Mouse (Mus musculus) urinary bladder, adult 18-20 months (tissue): ENCODE measurements around the gene Tmem201.
"Not testable (repeated sequence)": the region's sequence is repeated elsewhere in the genome, so short reads cannot be mapped to it uniquely, and the experiment has no call there.

Source experiments
- DNase-seq, 2 experiments: peaks; one replicate each; pipeline ENCODE4 v3.0.0; 2022; ENCODE audit warnings: low spot score in 2 of 2, mixed read lengths in 2 of 2

Gene Tmem201

DNA sequence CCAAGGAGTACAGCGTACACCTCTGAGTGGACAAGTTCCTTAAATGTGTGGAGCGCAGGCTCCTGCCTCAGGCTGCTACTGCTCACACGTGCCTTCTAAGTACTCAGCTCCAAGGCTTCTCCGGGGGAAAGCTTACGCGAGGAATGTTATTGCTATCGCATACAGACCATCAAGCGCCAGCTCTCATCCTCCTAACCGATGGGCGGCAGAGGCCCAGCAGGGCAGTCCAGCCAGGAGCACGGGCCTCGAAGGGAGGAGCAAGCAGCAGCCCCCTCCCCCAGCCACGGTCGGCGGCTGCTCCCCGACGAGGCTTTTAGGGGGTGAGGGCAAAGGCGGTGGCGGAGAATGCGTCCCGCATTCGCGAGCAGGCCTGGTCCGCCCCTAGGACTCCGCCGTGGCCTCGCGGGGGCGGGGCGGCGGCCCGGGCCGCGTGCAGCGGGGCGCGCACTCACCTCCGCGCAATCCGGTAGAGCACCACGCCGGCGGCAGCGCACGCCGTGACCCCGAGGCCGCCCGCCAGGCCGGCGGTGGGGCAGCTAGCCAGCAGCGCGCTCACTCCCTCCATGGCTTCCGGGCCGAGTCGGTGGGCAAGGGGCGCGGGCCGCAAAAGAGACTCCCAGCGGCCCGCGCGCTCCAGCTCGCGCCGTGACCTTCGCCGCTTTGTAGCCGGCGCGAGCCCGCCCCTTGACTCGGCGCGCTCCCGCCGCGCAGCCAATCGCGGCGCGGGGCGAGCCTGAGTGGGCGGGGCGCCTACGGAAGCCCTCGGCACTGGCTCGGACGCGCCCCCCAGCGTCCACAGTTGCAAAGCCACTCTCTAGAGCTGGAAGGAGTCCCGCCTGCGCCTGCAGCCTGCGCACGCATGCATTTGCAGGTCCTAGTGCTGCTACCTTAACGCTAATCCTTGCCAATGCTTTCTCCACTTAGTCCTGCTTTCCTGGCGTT is at the start of gene Tmem201:
TSS of gene Tmem201 (minus strand) at position 662 of the 942 bp plus-strand sequence.
- peak; percentile 85 to 88 for DNase-seq

- DNase-seq: no peak
Measured at GRCm38 (mm10) chr4:149784901-149785300, 47.1 kb upstream of the Tmem201 start.

GRCm38 (mm10) chr4:149784371-149784770 is 46.5 kb upstream of the Tmem201 start:
- DNase-seq: no peak

DNA sequence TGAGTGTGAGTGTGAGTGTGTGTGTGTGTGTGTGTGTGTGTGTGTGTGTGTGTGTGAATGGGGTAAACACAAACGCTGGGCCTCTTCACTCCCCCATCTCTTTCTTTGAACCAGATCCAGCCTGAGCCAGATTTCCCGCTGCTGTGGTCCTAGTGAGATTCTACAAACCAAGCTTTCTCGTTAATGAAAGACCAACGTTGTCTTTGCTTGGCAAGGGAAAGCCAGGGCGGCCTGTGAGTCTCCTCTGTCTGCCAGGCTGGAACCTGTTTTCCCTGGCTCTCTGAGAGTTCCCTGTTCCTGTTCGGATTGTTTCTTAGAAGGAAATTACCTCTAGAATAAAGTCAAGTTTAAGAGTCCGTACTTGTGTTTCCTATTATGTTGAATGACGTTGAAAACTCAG is 45.1 kb upstream of the Tmem201 start:
- no peak for DNase-seq

GRCm38 (mm10) chr4:149780565-149781356 is 42.9 kb upstream of the Tmem201 start:
- DNase-seq: no peak

DNA sequence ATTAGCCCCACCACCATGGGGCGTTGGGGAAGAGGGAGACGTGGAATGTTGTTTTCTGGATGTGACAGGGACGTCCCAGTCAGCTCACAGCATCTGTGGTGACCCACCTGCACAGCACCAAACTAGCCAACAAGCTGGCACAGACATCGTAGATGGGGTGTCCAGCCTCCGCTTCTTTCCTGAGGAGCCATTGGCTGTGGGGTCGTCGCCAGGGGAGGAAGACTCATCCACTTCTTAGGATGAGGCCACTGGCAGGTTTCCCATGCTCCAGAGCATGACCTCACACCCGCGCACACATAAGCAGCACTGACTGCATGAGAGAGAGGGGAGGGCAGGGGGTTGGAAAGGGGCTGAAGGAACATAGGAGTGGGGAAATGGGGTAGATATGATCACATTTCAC is 42.1 kb upstream of the Tmem201 start:
- DNase-seq: no peak

- DNase-seq: no peak
Measured at GRCm38 (mm10) chr4:149777126-149777525, 39.3 kb upstream of the Tmem201 start.

DNA sequence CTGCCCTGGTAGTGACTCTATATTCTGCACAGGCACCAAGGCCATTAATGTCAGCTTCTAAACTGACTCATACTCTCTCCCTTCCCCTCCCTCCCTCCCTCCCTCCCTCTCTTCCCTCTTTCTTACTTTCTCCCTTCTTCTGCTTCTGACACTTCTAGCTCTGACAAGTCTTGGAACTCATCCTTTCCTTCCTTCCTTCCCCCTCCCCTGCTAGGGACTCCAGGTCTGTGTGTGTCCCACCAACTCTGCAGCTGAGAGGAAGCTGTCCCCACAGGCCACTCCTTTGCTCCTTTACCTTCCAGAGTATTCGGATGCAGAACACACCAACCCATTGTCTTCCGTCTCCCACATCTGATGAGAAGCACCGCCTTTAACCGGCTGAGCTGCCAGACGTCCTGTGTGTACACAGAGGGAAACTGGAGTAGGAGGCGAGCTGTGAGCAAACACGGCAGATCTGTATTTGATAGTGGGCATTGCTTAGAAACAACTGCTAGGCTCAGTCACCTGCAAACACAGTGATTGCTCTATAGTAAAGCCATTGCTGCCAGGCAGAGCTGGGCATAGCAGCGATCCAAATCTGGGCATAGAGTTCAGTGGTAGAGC is 38.0 kb upstream of the Tmem201 start:
- no peak for DNase-seq

- DNase-seq: no peak
Measured at GRCm38 (mm10) chr4:149775330-149775729, 37.5 kb upstream of the Tmem201 start.

- peak; percentile 93 to 95 for DNase-seq
Measured at GRCm38 (mm10) chr4:149774094-149774470, 36.2 kb upstream of the Tmem201 start, which contains the start of gene Slc25a33. TSS of gene Slc25a33 (minus strand) at chr4:149774277.

DNA sequence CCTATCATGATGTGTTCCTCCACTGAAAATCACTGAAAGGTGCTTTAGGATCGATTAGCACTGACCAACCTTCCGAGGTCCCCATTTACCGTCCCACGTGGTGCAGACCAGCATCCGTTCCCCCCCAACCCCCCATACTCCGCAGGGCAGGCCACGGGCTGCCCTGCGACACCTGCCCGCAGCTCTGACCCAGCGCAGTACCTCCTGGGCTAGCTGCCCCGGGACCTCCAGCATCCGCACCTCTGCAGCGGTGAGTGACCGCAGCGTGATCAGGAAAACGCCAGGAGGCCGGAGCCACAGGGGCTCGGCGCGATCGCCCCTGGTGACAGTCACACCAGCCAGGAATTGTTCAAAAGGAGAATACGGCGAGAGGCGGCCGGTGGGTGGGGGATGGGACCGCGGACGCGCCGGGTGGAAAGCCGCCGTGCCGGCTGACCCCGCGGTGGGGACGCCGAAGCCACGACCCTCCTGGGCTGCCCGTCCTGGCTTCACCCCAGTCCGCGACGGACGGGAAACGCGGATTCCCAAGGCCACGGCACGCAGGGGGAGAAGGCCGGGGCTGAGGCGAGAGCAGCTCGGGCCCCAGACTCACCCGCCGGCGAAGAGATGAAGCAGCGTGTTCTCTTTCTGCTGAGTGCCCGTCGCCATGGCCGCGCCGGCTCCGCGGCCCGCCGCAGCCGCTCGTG is 35.7 kb upstream of the Tmem201 start:
- DNase-seq: peak in 1 of 2 experiments; percentile 35

GRCm38 (mm10) chr4:149772394-149772793 is 34.5 kb upstream of the Tmem201 start:
- no peak for DNase-seq

GRCm38 (mm10) chr4:149765201-149765600 is 27.4 kb upstream of the Tmem201 start:
- no peak for DNase-seq

GRCm38 (mm10) chr4:149763335-149763734 is 25.5 kb upstream of the Tmem201 start:
- DNase-seq: no peak

GRCm38 (mm10) chr4:149759517-149759916 is 21.7 kb upstream of the Tmem201 start:
- DNase-seq: no peak

DNA sequence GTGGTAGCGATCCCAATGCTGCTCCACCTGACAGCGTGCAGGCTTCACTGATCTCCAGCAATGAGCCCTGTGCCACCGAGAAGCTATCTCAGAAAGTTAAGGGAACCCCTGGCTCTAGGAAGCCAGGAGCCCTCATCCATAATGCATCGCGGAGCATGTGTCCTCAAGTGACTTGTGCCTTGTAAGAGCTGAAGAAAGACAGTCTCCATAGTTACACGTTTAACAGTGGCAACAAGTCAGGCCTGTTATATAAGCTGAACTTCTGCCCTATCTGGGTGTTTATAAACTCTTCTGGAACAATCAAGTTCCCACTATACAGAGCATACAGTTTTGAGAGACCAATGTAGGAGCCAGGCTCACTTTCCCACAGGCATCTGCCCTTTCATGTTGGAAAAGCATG is 20.6 kb upstream of the Tmem201 start:
- DNase-seq: no peak

GRCm38 (mm10) chr4:149756546-149756945 is 18.7 kb upstream of the Tmem201 start:
- not testable (repeated sequence) for DNase-seq

GRCm38 (mm10) chr4:149752836-149753235 is 15.0 kb upstream of the Tmem201 start:
- DNase-seq: no peak

GRCm38 (mm10) chr4:149752124-149752799 is 14.4 kb upstream of the Tmem201 start:
- DNase-seq: peak in 1 of 2 experiments; percentile 46

DNA sequence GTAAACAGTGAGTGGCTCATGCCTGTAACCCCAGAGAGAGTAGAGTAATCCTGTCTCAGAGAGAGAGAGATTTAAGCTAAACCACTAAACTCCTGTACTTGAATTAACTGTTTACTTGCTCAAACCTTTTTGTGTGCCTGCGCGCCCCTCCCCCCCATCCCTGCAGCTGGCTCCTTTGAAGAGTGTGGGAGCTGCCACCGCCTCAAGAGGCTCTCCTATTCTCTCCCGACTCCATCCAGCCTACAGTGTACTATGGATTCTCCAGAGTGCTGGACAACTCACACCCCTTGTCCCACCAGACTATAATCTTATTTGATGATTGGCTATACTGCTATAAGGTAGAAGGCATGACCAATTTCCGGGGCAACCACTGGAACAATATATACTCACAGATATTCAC is 12.8 kb upstream of the Tmem201 start:
- no peak for DNase-seq

- not testable (repeated sequence) for DNase-seq
Measured at GRCm38 (mm10) chr4:149749663-149750015, 11.8 kb upstream of the Tmem201 start.
